Mouse (Mus musculus) layer of hippocampus, postnatal 14 days (tissue): ENCODE measurements around the gene Rab42. TPM values are rescaled to one million over a fixed set of nuclear protein-coding genes. Genes with fewer than 3 reads are reported as not detected.
A peak's percentile ranks its signal among the peaks of the same experiment; 100 is the strongest.

Experiments
- DNase-seq, 2 experiments: peaks; one replicate each; pipeline ENCODE4 v3.0.0; 2021 to 2022; ENCODE audit warnings: low spot score in 2 of 2, mixed read lengths in 1 of 2
- total RNA-seq, 2 experiments: library from RNA; stranded (reverse); gene quantifications; 2 replicates each; pipeline ENCODE4 v1.2.3; 2021

Rab42 gene
- total RNA-seq, 2 experiments from 2014 or later = 0.72 to 1.5 TPM

DNA sequence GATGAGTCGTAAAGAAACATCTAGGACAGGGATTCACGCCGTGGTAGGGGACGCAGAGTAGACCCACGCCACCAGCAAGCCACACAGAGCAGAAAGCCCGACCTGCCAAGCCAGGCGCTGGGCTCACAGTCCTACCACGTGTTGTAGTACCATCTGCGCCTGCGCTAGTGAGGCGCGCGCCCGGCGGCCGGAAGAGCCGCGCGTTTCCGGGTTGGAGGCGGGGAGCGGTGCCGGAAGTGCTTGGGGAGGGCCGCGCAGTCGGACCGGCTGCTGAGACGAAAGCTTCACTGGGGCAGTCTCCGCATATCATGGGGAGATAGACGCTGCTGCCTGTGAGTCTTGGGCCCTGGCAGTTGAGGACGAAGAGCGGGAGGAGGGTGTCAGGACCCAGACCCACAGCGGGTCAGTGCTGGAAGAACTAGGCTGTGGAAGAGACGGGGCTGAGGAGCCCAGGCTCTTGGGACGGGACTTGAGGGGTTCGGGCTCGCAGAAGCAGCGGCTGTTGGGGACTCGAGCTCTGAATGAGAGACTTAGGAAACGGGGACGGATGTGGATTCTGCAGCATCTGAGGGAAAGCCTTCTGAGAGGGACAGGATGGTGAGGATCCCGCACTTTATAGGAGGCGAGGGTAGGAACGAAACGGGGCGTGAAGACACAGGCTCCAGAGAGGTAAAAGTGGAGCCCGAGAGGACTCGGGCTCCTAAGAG is 28.9 kb downstream of the Rab42 start, which contains the start of gene Taf12:
TSS of gene Taf12 (plus strand) at position 220 of the 707 bp plus-strand sequence.
- DNase-seq = peak; percentile 91 to 94

DNA sequence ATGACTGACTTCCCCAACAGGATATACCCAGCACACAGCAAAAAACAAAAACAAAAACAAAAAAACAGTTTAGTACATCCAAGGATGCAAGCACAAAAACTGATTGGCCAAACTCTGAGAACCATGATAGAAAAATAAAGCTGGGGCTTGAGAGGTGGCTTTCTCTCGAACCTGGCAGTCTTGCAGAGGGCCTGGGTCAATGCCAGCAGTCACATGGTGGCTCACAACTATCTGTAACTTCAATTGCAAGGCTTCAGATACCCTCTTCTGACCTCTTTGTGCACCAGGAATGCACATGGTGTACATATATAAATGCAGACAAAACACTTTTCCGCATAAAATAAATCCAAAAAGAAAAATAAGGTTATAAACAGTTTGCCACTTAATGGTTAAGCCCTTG is 30.0 kb downstream of the Rab42 start:
- no peak for DNase-seq

DNA sequence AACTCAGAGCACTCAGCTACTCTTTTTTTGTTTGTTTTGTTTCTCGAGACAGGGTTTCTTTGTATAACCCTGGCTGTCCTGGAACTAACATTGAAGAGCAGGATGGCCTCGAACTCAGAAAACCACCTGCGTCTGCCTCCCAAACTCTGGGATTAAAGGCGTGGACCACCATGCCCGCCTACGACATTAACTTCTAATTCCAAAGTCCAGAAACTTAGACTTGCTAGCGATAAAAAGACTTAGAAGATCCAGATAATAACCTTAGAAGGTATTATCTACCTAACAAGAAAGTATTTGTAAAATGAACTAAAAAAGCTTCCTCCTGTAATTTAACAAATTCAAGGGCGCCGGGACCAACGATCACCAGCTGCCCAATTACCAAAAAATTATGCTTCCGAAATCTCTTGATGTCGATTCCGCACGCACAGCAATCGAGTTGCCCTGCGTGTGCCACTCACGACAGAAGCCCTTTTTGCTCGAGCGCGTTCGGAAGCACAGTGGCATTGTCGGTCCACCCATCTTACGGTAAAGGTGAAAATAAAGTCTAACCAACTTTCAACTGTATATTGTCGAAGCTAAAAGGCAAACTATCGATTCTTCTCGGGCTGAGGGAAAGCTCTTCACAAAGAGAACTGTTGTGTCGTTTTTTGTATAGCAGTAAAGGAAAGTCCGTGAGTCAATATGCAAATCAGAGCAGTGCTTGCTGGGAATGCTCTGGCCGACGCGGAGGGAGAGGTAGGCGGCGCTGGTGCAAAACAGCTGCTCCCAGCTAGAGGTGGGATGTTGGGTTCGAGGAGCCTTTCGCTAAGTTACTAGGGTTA is 33.2 kb downstream of the Rab42 start:
- peak; percentile 85 to 87 for DNase-seq

DNA sequence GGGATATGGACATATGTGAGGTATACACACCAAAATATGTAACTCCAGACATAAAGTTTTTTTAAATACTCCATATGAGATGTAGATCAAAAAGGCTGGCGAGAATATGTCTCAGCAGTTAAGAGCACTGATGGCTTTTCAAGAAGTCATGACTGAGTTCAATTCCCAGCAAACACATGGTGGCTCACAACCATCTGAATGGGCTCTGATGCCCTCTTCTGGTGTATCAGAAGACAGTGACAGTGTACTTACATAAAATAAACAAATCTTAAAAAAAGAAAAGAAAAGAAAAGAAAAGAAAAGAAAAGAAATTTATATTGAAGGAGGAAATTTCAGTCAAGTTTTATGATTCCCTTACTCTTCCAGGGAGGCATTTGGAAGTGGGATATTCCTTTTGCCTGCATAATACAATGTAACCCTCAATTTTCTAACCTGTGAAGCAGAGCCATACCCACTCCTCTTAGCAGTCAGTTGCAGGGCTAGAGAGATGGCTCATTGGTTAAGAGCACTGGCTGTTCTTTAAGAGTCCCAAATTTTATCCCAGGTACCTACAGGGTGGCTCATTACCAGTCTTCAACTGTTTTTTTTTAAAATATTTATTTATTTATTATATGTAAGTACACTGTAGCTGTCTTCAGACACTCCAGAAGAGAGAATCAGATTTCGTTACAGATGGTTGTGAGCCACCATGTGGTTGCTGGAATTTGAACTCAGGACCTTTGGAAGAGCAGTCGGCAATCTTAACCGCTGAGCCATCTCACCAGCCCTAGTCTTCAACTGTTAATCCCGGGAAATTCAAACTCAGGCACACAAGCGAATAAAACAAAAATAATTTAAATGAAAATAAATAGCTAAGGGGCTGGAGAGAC is 34.1 kb downstream of the Rab42 start:
- DNase-seq = no peak

DNA sequence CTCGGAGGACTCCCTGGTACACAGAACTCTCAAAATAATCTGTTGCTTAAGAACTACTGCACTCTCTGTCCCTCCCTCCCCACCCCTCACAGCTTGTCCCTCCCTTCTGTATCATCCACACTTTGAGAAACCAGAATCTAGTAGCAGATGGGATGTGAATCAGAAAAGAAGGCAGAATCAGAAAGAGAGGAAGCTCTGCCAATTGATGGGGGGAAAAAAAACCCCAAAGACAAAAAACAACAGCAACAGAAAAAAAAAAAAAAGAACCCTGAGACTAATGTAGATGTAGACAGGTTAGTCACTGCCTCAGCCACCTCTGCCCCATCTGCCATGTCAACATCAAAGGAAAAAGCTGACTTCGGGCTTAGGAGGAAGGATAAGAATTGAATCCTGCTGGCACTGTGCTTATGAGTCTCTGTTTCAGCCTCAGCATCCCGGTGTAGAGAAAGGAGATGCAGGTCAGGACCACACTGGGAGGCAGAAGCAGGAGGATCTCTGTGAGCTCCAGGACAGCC is 36.3 kb downstream of the Rab42 start:
- no peak for DNase-seq

DNA sequence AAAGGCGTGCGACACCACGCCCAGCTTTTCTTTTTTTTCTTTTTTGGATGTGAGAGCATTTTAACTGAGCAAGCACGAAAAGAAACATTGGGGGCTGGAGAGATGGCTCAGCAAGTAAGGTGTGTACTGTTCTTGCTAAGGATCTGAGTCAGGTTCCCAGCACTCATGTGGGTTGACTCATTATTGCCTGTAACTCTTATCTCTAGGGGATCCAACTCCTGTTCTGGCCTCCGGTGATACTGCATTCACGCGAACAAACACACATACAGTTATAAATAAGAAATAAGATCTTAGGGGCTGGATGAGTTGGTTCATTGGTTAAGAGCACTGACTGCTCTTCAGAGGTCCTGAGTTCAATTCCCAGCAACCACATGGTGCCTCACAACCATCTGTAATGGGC is 39.9 kb downstream of the Rab42 start:
- no peak for DNase-seq

GRCm38 (mm10) chr4:132262358-132262616 is 40.9 kb downstream of the Rab42 start:
- DNase-seq = no peak

- peak; percentile 64 to 71 for DNase-seq
These were observed 41.4 kb downstream of the Rab42 start, which contains the start of gene Gmeb1 for GRCm38 (mm10) chr4:132261514-132262357. TSS of gene Gmeb1 (minus strand) at chr4:132261602.

- no peak for DNase-seq
These were observed 42.5 kb downstream of the Rab42 start for GRCm38 (mm10) chr4:132260404-132261379.

- DNase-seq = no peak
These were observed 43.9 kb downstream of the Rab42 start for GRCm38 (mm10) chr4:132259248-132259647.

GRCm38 (mm10) chr4:132256384-132256783 is 46.8 kb downstream of the Rab42 start:
- DNase-seq = no peak

DNA sequence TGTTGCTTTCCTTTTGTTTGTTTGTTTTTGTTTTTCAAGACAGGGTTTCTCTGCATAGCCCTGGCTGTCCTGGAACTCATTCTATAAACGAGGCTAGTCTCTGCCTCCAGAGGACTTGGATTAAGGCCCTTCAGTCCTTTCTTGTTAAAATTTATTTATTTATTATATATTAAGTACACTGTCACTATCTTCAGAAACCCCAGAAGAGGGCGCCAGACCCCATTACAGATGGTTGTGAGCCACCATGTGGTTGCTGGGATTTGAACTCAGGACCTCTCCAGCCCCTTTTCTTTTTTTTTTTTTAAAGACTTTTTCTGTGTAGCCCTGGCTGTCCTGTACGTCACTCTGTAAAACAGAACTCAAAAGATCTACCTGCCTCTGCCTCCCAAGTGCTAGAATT is 48.2 kb downstream of the Rab42 start:
- DNase-seq = no peak

GRCm38 (mm10) chr4:132253622-132254021 is 49.6 kb downstream of the Rab42 start:
- no peak for DNase-seq

- DNase-seq = no peak
These were observed 50.1 kb downstream of the Rab42 start for GRCm38 (mm10) chr4:132253128-132253527.

Other genes with a start within 250 kb of the Rab42 start
- not detected for gene Gm10300, start 228.7 kb downstream of the Rab42 start, total RNA-seq
- 10 to 100 TPM; 28.3 to 31.3 TPM for gene Epb41, start 228.1 kb downstream of the Rab42 start, total RNA-seq
- 1 to 10 TPM; 7.5 to 8.5 TPM for gene Oprd1, start 158.9 kb downstream of the Rab42 start, total RNA-seq
- 10 to 100 TPM; 46.4 to 49.5 TPM for gene Ythdf2, start 91.1 kb downstream of the Rab42 start, total RNA-seq
- 10 to 100 TPM; 24.2 to 26.7 TPM for gene Gmeb1, start 41.8 kb downstream of the Rab42 start, total RNA-seq
- 10 to 100 TPM; 18.5 to 22.2 TPM for gene Taf12, start 29.0 kb downstream of the Rab42 start, total RNA-seq
- 10 to 100 TPM; 19.3 to 22.3 TPM for gene Trnau1ap, start 26.2 kb upstream of the Rab42 start, total RNA-seq
- 10 to 100 TPM; 12.5 to 13.0 TPM for gene Rcc1, start 50.2 kb upstream of the Rab42 start, total RNA-seq
- 10 to 100 TPM in 1 of 2 experiments, 1 to 10 TPM in 1; 9.3 to 10.5 TPM for gene Phactr4, start 119.1 kb upstream of the Rab42 start, total RNA-seq
- 1 to 10 TPM; 6.6 to 7.9 TPM for gene Med18, start 160.5 kb upstream of the Rab42 start, total RNA-seq
- gene Sesn2, start 207.1 kb upstream of the Rab42 start, total RNA-seq = 10 to 100 TPM; 14.3 to 17.9 TPM
- 100 to 1,000 TPM; 584 to 591 TPM for gene Atpif1, start 230.3 kb upstream of the Rab42 start, total RNA-seq
- 10 to 100 TPM; 83.2 to 84.5 TPM for gene Dnajc8, start 232.2 kb upstream of the Rab42 start, total RNA-seq